Mouse (Mus musculus): ENCODE measurements around the gene Zyg11b.

DNA sequence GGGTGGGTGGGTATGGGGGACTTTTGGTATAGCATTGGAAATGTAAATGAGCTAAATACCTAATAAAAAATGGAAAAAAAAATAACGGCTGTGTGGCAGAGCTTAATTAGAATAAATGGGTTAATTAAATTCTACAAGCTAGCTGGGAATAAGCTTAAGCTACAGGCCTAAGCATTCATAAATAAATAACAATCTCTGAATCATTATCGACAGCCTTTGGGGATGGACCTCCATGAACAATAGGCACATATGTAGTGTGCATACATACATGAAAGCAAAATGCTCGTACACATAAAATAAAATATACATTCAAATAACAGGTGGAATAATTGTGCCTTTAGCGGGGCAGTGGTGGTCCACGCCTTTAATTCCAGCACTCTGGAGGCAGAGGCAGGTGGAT lies 78.4 kb downstream of the Zyg11b start:
- TF ChIP-seq CTCF (IDR thresholded peaks at IDR 0.05; ENCODE audit: low read depth), result no peak
- TF ChIP-seq EP300 (optimal IDR thresholded peaks at IDR 0.05), result no peak
